Mouse (Mus musculus): Measurements from ENCODE around the gene Zfp655. TPM values are rescaled to one million over a fixed set of nuclear protein-coding genes. Genes with fewer than 3 reads are reported as not detected.

Zfp655 gene
- total and polyA plus RNA-seq, 3 experiments, result 18.1 to 24.6 (median 20.7) TPM

- in situ Hi-C loops (cut with MboI; ENCODE audit: low pct_ligation_motif_present, low pct_unique_long_range_greater_than_20kb, low sequenced_read_pairs), result no loop called here
- Histone ChIP-seq H3K9me3 (replicated peaks; ENCODE audit: low read length) (no peaks in the 10 kb centered on the region), H3K27me3 (replicated peaks) (no peaks in the 10 kb centered on the region), H3K4me3 (replicated peaks in 1 of 3; ENCODE audit: low read depth in 2 of 3, low read length in 2 of 3, poor library complexity in 1 of 3) (no peak overlapping the region), H3K4me1 (ENCODE audit: control insufficient read depth in 1 of 2, insufficient read depth in 2 of 2) (no peaks in the 10 kb centered on the region), H3K79me2 (replicated peaks; ENCODE audit: control insufficient read depth, extremely low read depth, insufficient read depth, poor library complexity, severe bottlenecking) (no peaks in the 10 kb centered on the region), H3K9ac (ENCODE audit: insufficient read depth, low read depth) (no peak overlapping the region), H3K4me2 (ENCODE audit: insufficient read depth, low read depth, poor library complexity, severe bottlenecking) (no peak overlapping the region), H3K27ac (ENCODE audit: insufficient read depth, low read depth) (no peak overlapping the region), H3K36me3 (replicated peaks in 1 of 2; ENCODE audit: control insufficient read depth in 1 of 2, insufficient read depth in 1 of 2, low read length in 1 of 2) (peaks cover 27 to 52% of the 10 kb centered on the region in 2 experiments)
- dilution Hi-C loops (cut with MboI; ENCODE audit: extremely low pct_ligation_motif_present, extremely low pct_unique_long_range_greater_than_20kb, low sequenced_read_pairs), result no loop called here
- DNase-seq (ENCODE audit: extremely low read depth), result no peak
- TF ChIP-seq GABPA (IDR thresholded peaks at IDR 0.05; ENCODE audit: insufficient replicate concordance, low read depth, low read length) (no peak), ELF1 (IDR thresholded peaks at IDR 0.05; ENCODE audit: low read depth, low read length) (no peak), PAX5 (IDR thresholded peaks at IDR 0.05; ENCODE audit: low read length) (no peak), ZC3H11A (IDR thresholded peaks at IDR 0.05; ENCODE audit: low read depth, low read length) (no peak), SIN3A (IDR thresholded peaks at IDR 0.05; ENCODE audit: low read length) (no peak), CHD2 (IDR thresholded peaks at IDR 0.05; ENCODE audit: low read length) (no peak), JUN (IDR thresholded peaks at IDR 0.05; ENCODE audit: insufficient read depth, low read depth, low read length) (no peak), RCOR1 (conservative IDR thresholded peaks at IDR 0.05; ENCODE audit: low read depth, low read length) (no peak), MXI1 (IDR thresholded peaks at IDR 0.05; ENCODE audit: low read depth, low read length) (no peak), IRF4 (IDR thresholded peaks at IDR 0.05; ENCODE audit: low read depth, low read length) (no peak), HCFC1 (IDR thresholded peaks at IDR 0.05; ENCODE audit: low read depth, low read length) (no peak), ZMIZ1 (IDR thresholded peaks at IDR 0.05; ENCODE audit: low read depth, low read length) (no peak), NRF1 (IDR thresholded peaks at IDR 0.05; ENCODE audit: low read depth, low read length) (no peak), ETS1 (conservative IDR thresholded peaks at IDR 0.05; ENCODE audit: low read depth, low read length) (no peak), MAFK (IDR thresholded peaks at IDR 0.05; ENCODE audit: insufficient replicate concordance, low read length) (no peak), E2F4 (IDR thresholded peaks at IDR 0.05; ENCODE audit: insufficient replicate concordance, low read depth, low read length) (no peak)
Observed at GRCm38 (mm10) chr5:145219981-145220380, 11.5 kb upstream of the Zfp655 start.

GRCm38 (mm10) chr5:145222840-145223239 is 8.7 kb upstream of the Zfp655 start:
- in situ Hi-C loops (cut with MboI; ENCODE audit: low pct_ligation_motif_present, low pct_unique_long_range_greater_than_20kb, low sequenced_read_pairs), result no loop called here

More at GRCm38 (mm10) chr5:145222840-145223239, 8.7 kb upstream of the Zfp655 start:
- dilution Hi-C loops (cut with MboI; ENCODE audit: extremely low pct_ligation_motif_present, extremely low pct_unique_long_range_greater_than_20kb, low sequenced_read_pairs), result no loop called here
- DNase-seq (ENCODE audit: extremely low read depth), result no peak
- Histone ChIP-seq H3K4me1 (ENCODE audit: control insufficient read depth in 1 of 2, insufficient read depth in 2 of 2) (no peaks in the 10 kb centered on the region), H3K36me3 (replicated peaks in 1 of 2; ENCODE audit: control insufficient read depth in 1 of 2, insufficient read depth in 1 of 2, low read length in 1 of 2) (peaks cover 26 to 42% of the 10 kb centered on the region in 2 experiments), H3K9me3 (replicated peaks; ENCODE audit: low read length) (no peaks in the 10 kb centered on the region), H3K4me3 (replicated peaks in 1 of 3; ENCODE audit: low read depth in 2 of 3, low read length in 2 of 3, poor library complexity in 1 of 3) (no peak overlapping the region), H3K27ac (ENCODE audit: insufficient read depth, low read depth) (no peak overlapping the region), H3K79me2 (replicated peaks; ENCODE audit: control insufficient read depth, extremely low read depth, insufficient read depth, poor library complexity, severe bottlenecking) (no peaks in the 10 kb centered on the region), H3K4me2 (ENCODE audit: insufficient read depth, low read depth, poor library complexity, severe bottlenecking) (no peak overlapping the region), H3K9ac (ENCODE audit: insufficient read depth, low read depth) (no peak overlapping the region), H3K27me3 (replicated peaks) (no peaks in the 10 kb centered on the region)
- TF ChIP-seq ZMIZ1 (IDR thresholded peaks at IDR 0.05; ENCODE audit: low read depth, low read length), result no peak
- TF ChIP-seq USF1 (IDR thresholded peaks at IDR 0.05; ENCODE audit: low read depth, low read length), result no peak
- TF ChIP-seq RAD21 (IDR thresholded peaks at IDR 0.05; ENCODE audit: low read depth, low read length), result no peak
- TF ChIP-seq MYC (IDR thresholded peaks at IDR 0.05; ENCODE audit: low read depth, low read length), result no peak
- TF ChIP-seq USF2 (conservative IDR thresholded peaks at IDR 0.05; ENCODE audit: low read depth, low read length), result no peak
- TF ChIP-seq ZNF384 (IDR thresholded peaks at IDR 0.05; ENCODE audit: low read depth, low read length), result no peak
- TF ChIP-seq ZC3H11A (IDR thresholded peaks at IDR 0.05; ENCODE audit: low read depth, low read length), result no peak
- no peak for TF ChIP-seq E2F4 (IDR thresholded peaks at IDR 0.05; ENCODE audit: insufficient replicate concordance, low read depth, low read length)
- TF ChIP-seq NELFE (IDR thresholded peaks at IDR 0.05; ENCODE audit: low read depth, low read length), result no peak
- TF ChIP-seq TCF12 (IDR thresholded peaks at IDR 0.05; ENCODE audit: low read depth, low read length), result no peak
- no peak for TF ChIP-seq ELF1 (IDR thresholded peaks at IDR 0.05; ENCODE audit: low read depth, low read length)
